8 mouse cellular contexts compared by ENCODE assay signal in genomic region chr4:130102111-130102651, GRCm38 (mm10). TPM values are rescaled to one million over a fixed set of nuclear protein-coding genes. Genes with fewer than 3 reads are reported as not detected.
DNase-seq lines count a peak whose midpoint lies in the region; ATAC-seq and TF ChIP-seq lines count a peak whose summit lies in the region.

Gene Pef1, plus strand, starts transcription at chr4:130102558.

- H3K9ac ChIP-seq in forebrain, postnatal 0 days = no peak within 1 kb of the TSS
- H3K9ac ChIP-seq in hindbrain, embryonic 15.5 days = no peak within 1 kb of the TSS
- H3K9ac ChIP-seq in liver, postnatal 0 days (replicated peaks) = no peak within 1 kb of the TSS

- peaks cover 4% of the 10 kb centered on the region; the same call in 1 of the 2 replicates for H3K4me1 ChIP-seq in forebrain, postnatal 0 days (ENCODE audit: insufficient read depth)
- H3K4me1 ChIP-seq in hindbrain, embryonic 15.5 days (replicated peaks) = peaks cover 9% of the 10 kb centered on the region
- H3K4me1 ChIP-seq in liver, postnatal 0 days (ENCODE audit: insufficient read depth) = peaks cover 20% of the 10 kb centered on the region

- no peak within 1 kb of the TSS for H3K27ac ChIP-seq in forebrain, postnatal 0 days (ENCODE audit: low read depth, low read length)
- H3K27ac ChIP-seq in hindbrain, embryonic 15.5 days (replicated peaks) = peak within 1 kb of the TSS; percentile 28; the same call in 1 of the 2 replicates
- H3K27ac ChIP-seq in liver, postnatal 0 days (ENCODE audit: low read depth) = no peak within 1 kb of the TSS

- no peak within 1 kb of the TSS for H3K4me3 ChIP-seq in forebrain, postnatal 0 days (ENCODE audit: low read depth, low read length)
- no peak within 1 kb of the TSS for H3K4me3 ChIP-seq in hindbrain, embryonic 15.5 days
- H3K4me3 ChIP-seq in liver, postnatal 0 days (ENCODE audit: low read depth, low read length) = no peak within 1 kb of the TSS

- H3K27me3 ChIP-seq in forebrain, postnatal 0 days (ENCODE audit: insufficient read depth, low read length) = no peaks in the 10 kb centered on the region
- H3K27me3 ChIP-seq in hindbrain, embryonic 15.5 days = 0 out of 2 replicates have a peak, but pooled peaks cover 2% of the 10 kb centered on the region
- no peaks in the 10 kb centered on the region for H3K27me3 ChIP-seq in liver, postnatal 0 days (ENCODE audit: insufficient read depth, low read length)

- no peak within 1 kb of the TSS for H3K4me2 ChIP-seq in forebrain, postnatal 0 days (ENCODE audit: low read depth)
- H3K4me2 ChIP-seq in hindbrain, embryonic 15.5 days = no peak within 1 kb of the TSS
- no peak within 1 kb of the TSS for H3K4me2 ChIP-seq in liver, postnatal 0 days (ENCODE audit: low read depth, low read length)

- no peak for TF ChIP-seq EP300 in liver, postnatal 0 days (IDR thresholded peaks at IDR 0.05; ENCODE audit: low read depth)

- no peak for ATAC-seq in forebrain, postnatal 0 days
- ATAC-seq in hindbrain, embryonic 15.5 days (ENCODE audit: low FRiP score, low read depth) = no peak
- no peak for ATAC-seq in liver, postnatal 0 days
- ATAC-seq in neutrophil, adult 5-6 weeks (ENCODE audit: extremely low read depth, insufficient number of reproducible peaks, low FRiP score, poor library complexity, severe bottlenecking) = no peak

- 5% methylated on average over 6 of the region's 6 CpGs for WGBS in forebrain, postnatal 0 days
- 7% methylated on average over 6 of the region's 6 CpGs for whole genome bisulfite sequencing in hindbrain, embryonic 15.5 days
- 19% methylated on average over 6 of the region's 6 CpGs for WGBS in liver, postnatal 0 days (ENCODE audit: insufficient replicate concordance)

- peak; percentile 49 to 54 for DNase-seq in cerebellum, postnatal 10 days
- no peak for DNase-seq in cerebellum, adult 11 months
- peak; percentile 99 for DNase-seq in ZHBTc4 (ENCODE audit: low read depth, low spot score)
- DNase-seq in forebrain, postnatal 0 days = no peak
- DNase-seq in liver, postnatal 0 days = peak; percentile 52
- DNase-seq in right cerebral cortex, postnatal 25 days = no peak

- TF ChIP-seq CTCF in forebrain, postnatal 0 days (IDR thresholded peaks at IDR 0.05; ENCODE audit: low read depth) = no peak
- no peak for TF ChIP-seq CTCF in liver, postnatal 0 days (IDR thresholded peaks at IDR 0.05; ENCODE audit: low read depth)

- H3K36me3 ChIP-seq in forebrain, postnatal 0 days (ENCODE audit: insufficient read depth) = no peaks in the 10 kb centered on the region
- H3K36me3 ChIP-seq in hindbrain, embryonic 15.5 days = no peaks in the 10 kb centered on the region
- no peaks in the 10 kb centered on the region for H3K36me3 ChIP-seq in liver, postnatal 0 days (replicated peaks; ENCODE audit: insufficient read depth, low read length)

- H3K9me3 ChIP-seq in forebrain, postnatal 0 days (ENCODE audit: low read length) = no peaks in the 10 kb centered on the region
- H3K9me3 ChIP-seq in hindbrain, embryonic 15.5 days = no peaks in the 10 kb centered on the region
- no peaks in the 10 kb centered on the region for H3K9me3 ChIP-seq in liver, postnatal 0 days (ENCODE audit: low read length)

RNA-seq across cellular contexts. Expression of gene Pef1, which starts in this region (rescaled TPM):
- 51.6 and 52.9 TPM in 2 replicates for total RNA-seq in forebrain, postnatal 0 days (2014; rRNA removed)
- polyA plus RNA-seq in forebrain, postnatal 0 days (2015; fragmentation: Nextera tagmentation; extraction: Ambion mirVana) = 58.5 and 60.7 TPM in 2 replicates
- polyA plus RNA-seq in hindbrain, embryonic 15.5 days (2015; fragmentation: Nextera tagmentation; extraction: Ambion mirVana) = 67.5 and 69.1 TPM in 2 replicates
- 25.0 and 26.0 TPM in 2 replicates for polyA plus RNA-seq in liver, postnatal 0 days (2015; fragmentation: Nextera tagmentation; extraction: Ambion mirVana)
- 21.9 and 22.7 TPM in 2 replicates for total RNA-seq in neutrophil, adult 5-6 weeks (2017)

Comparison
In these comparisons a context has a peak if more than half of its experiments do, and no peak if none do; other contexts are left out.
1. DNase-seq: peak in cerebellum, postnatal 10 days (2 of 2), ZHBTc4 (single experiment) and liver, postnatal 0 days (single experiment); none in cerebellum, adult 11 months (single experiment), forebrain, postnatal 0 days (single experiment) and right cerebral cortex, postnatal 25 days (single experiment).